Mouse (Mus musculus): ENCODE data around the gene Crb2.

- TF ChIP-seq ELF1 (IDR thresholded peaks at IDR 0.05; ENCODE audit: low read depth, low read length): no peak
- TF ChIP-seq BHLHE40 (IDR thresholded peaks at IDR 0.05; ENCODE audit: low read depth, low read length): no peak
- TF ChIP-seq JUND (conservative IDR thresholded peaks at IDR 0.05; ENCODE audit: low read depth, low read length): no peak
- no peak for TF ChIP-seq ZC3H11A (IDR thresholded peaks at IDR 0.05; ENCODE audit: low read depth, low read length)
- TF ChIP-seq CTCF (conservative IDR thresholded peaks at IDR 0.05 in 1 of 2, IDR thresholded peaks at IDR 0.05 in 1 of 2; ENCODE audit: low read depth in 2 of 2, low read length in 2 of 2): no peak
- no peak for TF ChIP-seq UBTF (IDR thresholded peaks at IDR 0.05; ENCODE audit: low read depth, low read length)
- no peak for TF ChIP-seq HCFC1 (IDR thresholded peaks at IDR 0.05; ENCODE audit: low read depth, low read length)
- TF ChIP-seq MEF2A (IDR thresholded peaks at IDR 0.05; ENCODE audit: borderline replicate concordance, low read depth, low read length): no peak
- TF ChIP-seq MAFK (IDR thresholded peaks at IDR 0.05; ENCODE audit: insufficient replicate concordance, low read length): no peak
- no peak for TF ChIP-seq GABPA (IDR thresholded peaks at IDR 0.05; ENCODE audit: insufficient replicate concordance, low read depth, low read length)
- TF ChIP-seq NRF1 (IDR thresholded peaks at IDR 0.05; ENCODE audit: low read depth, low read length): no peak
- TF ChIP-seq POLR2A (IDR thresholded peaks at IDR 0.05; ENCODE audit: low read depth, low read length): no peak
- no peak for TF ChIP-seq ETS1 (conservative IDR thresholded peaks at IDR 0.05; ENCODE audit: low read depth, low read length)
- TF ChIP-seq TCF12 (IDR thresholded peaks at IDR 0.05; ENCODE audit: low read depth, low read length): no peak
These were observed 34.1 kb upstream of the Crb2 start for GRCm38 (mm10) chr2:37741806-37742554.

Measured in CH12.LX (cell line).